Mouse (Mus musculus): ENCODE measurements around the gene Prkab1. TPM values are rescaled to one million over a fixed set of nuclear protein-coding genes. Genes with fewer than 3 reads are reported as not detected.
A peak's percentile ranks its signal among the peaks of the same experiment; 100 is the strongest.

Prkab1 gene
- polyA plus RNA-seq, 1 experiment = 94.6 TPM

- 77% methylated on average over 14 of the region's 14 CpGs for WGBS
These were observed 2.8 kb downstream of the Prkab1 start for GRCm38 (mm10) chr5:116021552-116021951.

GRCm38 (mm10) chr5:116019371-116019770, 4.9 kb downstream of the Prkab1 start:
- WGBS = 31% methylated on average over 11 of the region's 11 CpGs
- DNase-seq (ENCODE audit: low read depth, low spot score) = no peak

More at GRCm38 (mm10) chr5:116021552-116021951, 2.8 kb downstream of the Prkab1 start:
- DNase-seq (ENCODE audit: low read depth, low spot score) = no peak

- no peak for DNase-seq (ENCODE audit: low read depth, low spot score)
- WGBS = 38% methylated on average over 6 of the region's 6 CpGs
These were observed 5.5 kb downstream of the Prkab1 start for GRCm38 (mm10) chr5:116018784-116019183.

- DNase-seq (ENCODE audit: low read depth, low spot score) = no peak
- 83% methylated on average over 9 of the region's 9 CpGs for WGBS
These were observed 6.1 kb downstream of the Prkab1 start for GRCm38 (mm10) chr5:116018196-116018595.

GRCm38 (mm10) chr5:116017391-116017790, 6.9 kb downstream of the Prkab1 start:
- WGBS = 89% methylated on average over 8 of the region's 8 CpGs

GRCm38 (mm10) chr5:116016542-116016941, 7.8 kb downstream of the Prkab1 start:
- DNase-seq (ENCODE audit: low read depth, low spot score) = no peak
- WGBS = 87% methylated on average over 5 of the region's 5 CpGs

More at GRCm38 (mm10) chr5:116017391-116017790, 6.9 kb downstream of the Prkab1 start:
- DNase-seq (ENCODE audit: low read depth, low spot score) = no peak

- 93% methylated on average over 11 of the region's 11 CpGs for WGBS
- DNase-seq (ENCODE audit: low read depth, low spot score) = no peak
These were observed 10.1 kb downstream of the Prkab1 start for GRCm38 (mm10) chr5:116014237-116014636.

GRCm38 (mm10) chr5:116013821-116014220, 10.5 kb downstream of the Prkab1 start:
- no peak for DNase-seq (ENCODE audit: low read depth, low spot score)
- 67% methylated on average over 8 of the region's 8 CpGs for WGBS

GRCm38 (mm10) chr5:116012503-116012902, 11.8 kb downstream of the Prkab1 start:
- WGBS = 89% methylated on average over 7 of the region's 7 CpGs
- no peak for DNase-seq (ENCODE audit: low read depth, low spot score)

GRCm38 (mm10) chr5:116011700-116012099, 12.6 kb downstream of the Prkab1 start:
- no peak for DNase-seq (ENCODE audit: low read depth, low spot score)
- 89% methylated on average over 7 of the region's 7 CpGs for WGBS

GRCm38 (mm10) chr5:116009884-116010627, 14.3 kb downstream of the Prkab1 start:
- 35% methylated on average over 2 of the region's 2 CpGs for WGBS

GRCm38 (mm10) chr5:116009091-116009851, 15.0 kb downstream of the Prkab1 start:
- DNase-seq (ENCODE audit: low read depth, low spot score) = no peak
- 33% methylated on average over 15 of the region's 15 CpGs for WGBS

More at GRCm38 (mm10) chr5:116009884-116010627, 14.3 kb downstream of the Prkab1 start:
- no peak for DNase-seq (ENCODE audit: low read depth, low spot score)

GRCm38 (mm10) chr5:116007723-116008122, 16.6 kb downstream of the Prkab1 start:
- WGBS = 33% methylated on average over 13 of the region's 13 CpGs
- peak; percentile 83 for DNase-seq (ENCODE audit: low read depth, low spot score)

- no peak for DNase-seq (ENCODE audit: low read depth, low spot score)
- WGBS = 82% methylated on average over 22 of the region's 22 CpGs
These were observed 17.8 kb downstream of the Prkab1 start for GRCm38 (mm10) chr5:116006324-116007099.

- DNase-seq (ENCODE audit: low read depth, low spot score) = no peak
- WGBS = 93% methylated on average over 10 of the region's 10 CpGs
These were observed 20.0 kb downstream of the Prkab1 start for GRCm38 (mm10) chr5:116004271-116004670.

GRCm38 (mm10) chr5:116003825-116004224, 20.5 kb downstream of the Prkab1 start:
- DNase-seq (ENCODE audit: low read depth, low spot score) = no peak
- 70% methylated on average over 13 of the region's 13 CpGs for WGBS

- no peak for DNase-seq (ENCODE audit: low read depth, low spot score)
- WGBS = 89% methylated on average over 8 of the region's 8 CpGs
These were observed 21.2 kb downstream of the Prkab1 start for GRCm38 (mm10) chr5:116003154-116003553.

GRCm38 (mm10) chr5:115997376-115997775, 26.9 kb downstream of the Prkab1 start:
- DNase-seq (ENCODE audit: low read depth, low spot score) = no peak
- WGBS = 87% methylated on average over 13 of the region's 13 CpGs

- no peak for DNase-seq (ENCODE audit: low read depth, low spot score)
- 97% methylated on average over 15 of the region's 15 CpGs for WGBS
These were observed 30.2 kb downstream of the Prkab1 start for GRCm38 (mm10) chr5:115994101-115994500.

GRCm38 (mm10) chr5:115991717-115992116, 32.6 kb downstream of the Prkab1 start:
- WGBS = 96% methylated on average over 11 of the region's 11 CpGs
- no peak for DNase-seq (ENCODE audit: low read depth, low spot score)

Data from large intestine, adult 2 months (tissue).